Mouse (Mus musculus) testis, adult 2 months (tissue): ENCODE data around the gene Sec61a2. TPM values are rescaled to one million over a fixed set of nuclear protein-coding genes. Genes with fewer than 3 reads are reported as not detected.

Experiments used
- H3K27ac ChIP-seq: fragments of 200-500 bp; 2 replicates; pipeline ENCODE4 v1.5.1; 2012; ENCODE audit warnings: low read depth, low read length; ENCODE audit not compliant: control insufficient read depth, insufficient read depth
- H3K27me3 ChIP-seq: fragments of 200-500 bp; 2 replicates; pipeline ENCODE4 v1.6.1; 2012; ENCODE audit warnings: mild to moderate bottlenecking, low read length, moderate library complexity; ENCODE audit not compliant: control insufficient read depth, insufficient read depth
- H3K36me3 ChIP-seq: fragments of 200-500 bp; 2 replicates; pipeline ENCODE4 v1.6.1; 2012; ENCODE audit warnings: mild to moderate bottlenecking, low read length; ENCODE audit not compliant: control insufficient read depth, insufficient read depth
- H3K4me1 ChIP-seq: fragments of 200-500 bp; 2 replicates; pipeline ENCODE4 v1.6.1; 2012; ENCODE audit warnings: low read length; ENCODE audit not compliant: control insufficient read depth, insufficient read depth
- H3K4me3 ChIP-seq: fragments of 200-500 bp; 2 replicates; pipeline ENCODE4 v1.5.1; 2012; ENCODE audit warnings: low read depth, mild to moderate bottlenecking, low read length, moderate library complexity, mixed read lengths; ENCODE audit not compliant: control insufficient read depth
- CTCF ChIP-seq: fragments of 200-500 bp; IDR thresholded peaks from 2 replicates; pipeline ENCODE4 v1.5.1; 2012; ENCODE audit warnings: low read depth, mild to moderate bottlenecking, inconsistent platforms, low read length, moderate library complexity; ENCODE audit not compliant: control insufficient read depth, insufficient read depth, insufficient replicate concordance
- POLR2A ChIP-seq: fragments of 200-500 bp; IDR thresholded peaks from 2 replicates; pipeline ENCODE4 v1.6.1; 2012; ENCODE audit warnings: low read depth, mild to moderate bottlenecking, inconsistent platforms, low read length, moderate library complexity; ENCODE audit not compliant: control insufficient read depth
- polyA plus RNA-seq: library from polyadenylated mRNA; depleted of rRNA; stranded (reverse); fragments of >200 nt; gene quantifications from 2 replicates; pipeline ENCODE4 v1.2.3, GENCODE M21; 2012

Sec61a2 gene
- polyA plus RNA-seq, 1 experiment = 94.3 TPM

DNA sequence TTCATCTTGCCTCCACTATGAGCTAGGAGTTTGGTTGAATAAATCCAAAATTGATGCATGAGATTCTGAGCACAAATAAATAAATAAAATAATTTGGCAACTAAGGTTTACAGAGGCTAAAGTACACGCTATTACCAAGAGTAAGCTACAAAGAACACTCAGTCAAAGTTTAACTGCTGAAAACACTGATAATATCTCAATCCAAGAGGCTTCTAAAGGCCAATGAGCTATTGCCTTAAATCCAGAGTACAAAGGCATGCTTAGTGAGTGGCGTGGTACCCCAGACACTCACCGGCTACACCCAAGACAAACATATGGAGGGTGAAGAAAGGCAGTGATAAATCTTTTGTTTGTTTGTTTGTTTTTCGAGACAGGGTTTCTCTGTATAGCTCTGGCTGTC, 41.3 kb upstream of the Sec61a2 start:
- Histone ChIP-seq H3K4me3 (no peak overlapping the region), H3K27ac (no peak overlapping the region), H3K27me3 (no peaks in the 10 kb centered on the region), H3K4me1 (no peaks in the 10 kb centered on the region), H3K36me3 (no peaks in the 10 kb centered on the region)
- no peak for TF ChIP-seq CTCF
- no peak for TF ChIP-seq POLR2A

DNA sequence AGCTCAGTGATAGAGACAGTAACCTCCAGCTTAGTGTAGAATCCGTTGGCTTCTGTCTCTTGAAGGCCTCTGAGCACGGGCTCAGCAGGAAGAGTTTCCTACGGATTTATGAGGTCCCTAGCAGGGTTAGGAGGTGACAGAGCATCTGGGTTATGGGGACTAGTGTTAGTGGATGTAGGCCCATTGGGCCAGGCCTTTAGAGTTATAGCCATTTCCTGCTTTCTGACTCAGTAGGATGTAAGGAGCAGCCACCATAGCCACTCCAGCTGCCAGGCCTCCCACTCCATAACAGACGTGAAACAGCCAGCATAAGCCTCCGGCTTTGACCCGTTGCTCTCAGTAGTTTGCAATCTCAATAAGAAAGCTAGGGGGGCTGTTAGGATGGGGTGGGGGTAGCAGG, 40.8 kb upstream of the Sec61a2 start:
- no peaks in the 10 kb centered on the region for H3K36me3 ChIP-seq
- no peak overlapping the region for H3K4me3 ChIP-seq
- H3K4me1 ChIP-seq = no peaks in the 10 kb centered on the region
- TF ChIP-seq POLR2A (no peak), CTCF (no peak)
- H3K27ac ChIP-seq = no peak overlapping the region
- no peaks in the 10 kb centered on the region for H3K27me3 ChIP-seq

DNA sequence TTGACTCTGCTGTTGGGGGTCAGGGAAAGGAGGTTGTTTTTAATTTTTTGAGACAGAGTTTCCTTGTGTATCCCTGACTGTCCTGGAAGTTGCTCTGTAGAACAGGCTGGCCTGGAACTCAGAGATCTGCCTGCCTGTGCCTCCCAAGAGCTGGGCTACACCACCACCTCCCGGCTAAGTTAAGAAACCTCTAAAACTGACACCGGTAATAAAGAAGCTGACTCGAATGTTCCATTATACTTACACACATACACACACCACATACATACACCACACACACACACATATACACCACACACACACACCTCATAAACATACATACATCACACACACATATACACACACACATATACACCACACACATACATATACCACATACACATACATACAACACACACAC, 39.7 kb upstream of the Sec61a2 start:
- H3K27me3 ChIP-seq = no peaks in the 10 kb centered on the region
- H3K27ac ChIP-seq = no peak overlapping the region
- H3K4me3 ChIP-seq = no peak overlapping the region
- H3K4me1 ChIP-seq = no peaks in the 10 kb centered on the region
- H3K36me3 ChIP-seq = no peaks in the 10 kb centered on the region
- no peak for TF ChIP-seq POLR2A
- no peak for TF ChIP-seq CTCF

DNA sequence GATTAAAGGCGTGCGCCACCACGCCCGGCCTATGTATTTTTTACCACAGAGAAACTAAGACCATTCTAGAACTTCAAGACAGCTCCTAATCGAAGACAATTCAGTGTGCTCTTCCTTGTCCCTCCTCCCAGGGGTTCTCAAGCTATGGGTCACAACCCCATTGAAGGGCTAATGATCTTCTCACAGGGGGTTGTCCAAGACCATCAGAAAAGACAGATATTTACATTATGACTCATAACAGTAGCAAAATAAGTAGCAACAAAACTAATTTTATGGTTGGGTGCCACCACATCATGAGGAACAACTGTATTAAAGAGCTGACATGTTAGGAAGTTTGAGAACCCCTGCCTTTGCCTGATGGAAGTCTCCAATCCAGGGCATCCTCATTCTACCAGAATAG, 36.7 kb upstream of the Sec61a2 start:
- no peaks in the 10 kb centered on the region for H3K27me3 ChIP-seq
- no peak overlapping the region for H3K4me3 ChIP-seq
- H3K36me3 ChIP-seq = no peaks in the 10 kb centered on the region
- no peak for TF ChIP-seq POLR2A
- TF ChIP-seq CTCF = no peak
- H3K4me1 ChIP-seq = no peaks in the 10 kb centered on the region
- H3K27ac ChIP-seq = no peak overlapping the region

- Histone ChIP-seq H3K36me3 (no peaks in the 10 kb centered on the region), H3K27me3 (no peaks in the 10 kb centered on the region), H3K27ac (no peak overlapping the region), H3K4me3 (no peak overlapping the region), H3K4me1 (no peaks in the 10 kb centered on the region)
- TF ChIP-seq CTCF = no peak
- TF ChIP-seq POLR2A = no peak
These were observed 35.2 kb upstream of the Sec61a2 start for GRCm38 (mm10) chr2:5930291-5931054.

DNA sequence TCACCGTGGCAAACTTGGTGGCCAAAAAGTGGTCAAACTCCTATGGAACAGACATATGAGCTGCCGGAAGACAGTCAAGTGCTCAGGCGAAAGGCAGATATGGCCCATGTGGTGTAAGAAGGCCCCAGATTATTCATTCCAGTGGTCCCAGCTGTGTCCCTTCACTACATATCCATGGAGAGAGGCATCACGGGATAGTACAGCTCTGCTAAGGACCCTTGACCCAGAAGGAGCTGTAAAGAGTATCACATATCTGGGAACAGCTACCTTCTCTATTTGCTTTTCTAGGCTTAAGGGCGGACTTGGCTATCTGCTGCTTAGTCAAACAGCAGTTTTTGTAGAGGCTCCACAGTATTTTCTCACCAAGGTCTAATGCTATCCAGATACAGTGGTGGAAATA, 34.6 kb upstream of the Sec61a2 start:
- Histone ChIP-seq H3K27me3 (no peaks in the 10 kb centered on the region), H3K36me3 (no peaks in the 10 kb centered on the region), H3K4me1 (no peaks in the 10 kb centered on the region), H3K27ac (no peak overlapping the region), H3K4me3 (no peak overlapping the region)
- TF ChIP-seq POLR2A = no peak
- no peak for TF ChIP-seq CTCF

- no peaks in the 10 kb centered on the region for H3K36me3 ChIP-seq
- H3K4me1 ChIP-seq = no peaks in the 10 kb centered on the region
- no peak overlapping the region for H3K27ac ChIP-seq
- no peak overlapping the region for H3K4me3 ChIP-seq
- no peak for TF ChIP-seq POLR2A
- no peak for TF ChIP-seq CTCF
- no peaks in the 10 kb centered on the region for H3K27me3 ChIP-seq
These were observed 32.2 kb upstream of the Sec61a2 start for GRCm38 (mm10) chr2:5927481-5927880.
